Mouse (Mus musculus): ENCODE results near the gene Tomt.
"Not testable (repeated sequence)": the region's sequence is repeated elsewhere in the genome, so short reads cannot be mapped to it uniquely, and the experiment has no call there.

Tomt gene

GRCm38 (mm10) chr7:101906287-101906681 is at the start of gene Tomt:
Tomt (minus strand) TSS chr7:101906359.
- DNase-seq, result no peak

DNA sequence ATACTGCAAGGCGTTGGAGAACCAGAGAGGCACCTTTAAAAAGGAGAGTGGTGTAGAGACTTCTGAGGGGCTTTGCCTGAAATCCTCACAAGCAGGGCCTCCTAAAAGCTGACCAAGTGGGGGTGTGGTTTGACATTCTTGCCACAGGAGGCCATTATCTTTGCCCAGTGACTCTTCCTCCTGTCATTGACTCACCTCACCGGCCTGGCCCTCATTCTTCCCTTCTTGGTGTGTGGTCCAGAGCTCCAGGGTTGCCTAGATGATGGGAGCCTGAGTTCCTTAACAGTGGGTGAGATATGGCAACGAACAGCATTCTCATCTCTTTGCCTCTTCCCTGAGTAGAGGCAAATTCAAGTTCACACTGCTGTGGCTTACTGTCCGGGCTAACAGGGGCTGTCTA is 49.7 kb upstream of the Tomt start:
- no peak for DNase-seq

DNA sequence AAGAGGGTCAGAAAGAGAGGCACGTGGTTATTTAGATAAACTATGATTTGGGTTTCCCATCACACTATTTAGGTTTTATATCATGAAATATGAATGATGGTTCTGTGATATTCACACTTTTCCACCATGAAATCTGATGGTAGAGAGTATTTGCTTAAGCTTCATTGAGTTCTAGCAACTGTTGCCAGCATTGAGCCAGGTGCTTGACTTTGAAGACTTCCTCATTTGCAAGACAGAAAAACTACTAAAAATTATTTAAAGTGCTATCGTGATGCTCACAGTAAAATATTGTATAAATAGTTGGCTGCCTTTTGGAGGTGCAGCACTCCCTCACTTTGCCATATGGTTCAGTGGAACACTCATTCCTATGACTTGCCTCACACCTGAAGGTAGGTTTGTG is 49.1 kb upstream of the Tomt start:
- DNase-seq, result no peak

DNA sequence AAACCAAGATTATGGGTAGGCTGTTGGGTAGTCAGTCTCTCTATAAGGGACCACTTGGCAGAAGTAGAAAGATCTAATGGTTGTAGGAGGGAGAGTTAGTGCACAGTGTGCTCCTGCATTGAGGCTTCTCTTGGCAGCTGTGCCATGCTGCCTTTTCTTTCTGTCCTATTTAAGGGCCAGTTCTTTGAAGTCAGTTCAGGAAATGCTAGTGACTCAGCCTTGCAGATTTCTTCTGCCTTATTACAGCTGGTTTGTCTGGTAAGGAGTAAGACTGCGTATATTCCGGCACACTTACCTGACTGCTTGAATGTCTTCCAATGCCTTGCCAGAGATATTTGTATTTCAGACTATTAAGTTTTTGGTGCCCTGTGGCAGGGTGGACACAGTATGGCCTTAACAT is 48.0 kb upstream of the Tomt start:
- no peak for DNase-seq

GRCm38 (mm10) chr7:101952098-101952497 is 45.9 kb upstream of the Tomt start:
- DNase-seq, result no peak

DNA sequence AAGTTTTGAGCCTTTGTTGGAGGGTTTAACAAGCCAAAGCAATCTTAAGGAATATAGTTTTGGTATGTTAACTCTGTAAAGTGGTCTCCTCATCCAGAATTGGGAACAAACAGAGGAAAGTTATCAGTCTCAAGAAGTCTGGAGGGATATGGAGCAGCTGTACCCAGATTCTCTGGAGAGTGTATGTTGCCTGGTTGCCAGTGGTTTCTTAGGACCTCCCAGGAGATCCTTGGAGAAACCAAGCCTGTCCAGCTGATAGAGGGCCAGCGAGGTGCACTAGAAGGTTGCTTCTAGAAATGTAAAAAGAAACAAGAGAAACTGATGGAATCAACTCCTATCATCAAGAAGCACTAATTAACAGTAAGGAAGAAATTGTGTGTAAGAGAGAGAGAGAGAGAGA is 45.5 kb upstream of the Tomt start:
- no peak for DNase-seq

DNA sequence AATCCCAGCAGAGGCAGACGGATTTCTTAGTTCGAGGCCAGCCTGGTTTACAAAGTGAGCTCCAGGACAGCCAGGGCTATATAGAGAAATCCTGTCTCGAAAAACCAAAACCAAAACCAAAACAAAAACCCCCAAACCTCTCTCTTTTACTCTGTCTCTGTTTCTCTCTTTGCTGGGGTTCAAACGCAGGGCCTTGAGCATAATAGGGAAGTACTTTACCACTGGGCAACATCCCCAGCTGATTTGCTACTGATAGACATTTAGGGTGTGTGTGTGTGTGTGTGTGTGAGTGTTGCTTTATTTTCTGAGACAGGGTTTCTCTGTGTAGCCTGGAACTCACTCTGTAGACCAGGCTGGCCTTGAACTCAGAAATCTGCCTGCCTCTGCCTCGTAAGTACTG is 42.8 kb upstream of the Tomt start:
- DNase-seq, result not testable (repeated sequence)

GRCm38 (mm10) chr7:101939758-101940157 is 33.6 kb upstream of the Tomt start:
- no peak for DNase-seq

GRCm38 (mm10) chr7:101938348-101938747 is 32.2 kb upstream of the Tomt start:
- no peak for DNase-seq

DNA sequence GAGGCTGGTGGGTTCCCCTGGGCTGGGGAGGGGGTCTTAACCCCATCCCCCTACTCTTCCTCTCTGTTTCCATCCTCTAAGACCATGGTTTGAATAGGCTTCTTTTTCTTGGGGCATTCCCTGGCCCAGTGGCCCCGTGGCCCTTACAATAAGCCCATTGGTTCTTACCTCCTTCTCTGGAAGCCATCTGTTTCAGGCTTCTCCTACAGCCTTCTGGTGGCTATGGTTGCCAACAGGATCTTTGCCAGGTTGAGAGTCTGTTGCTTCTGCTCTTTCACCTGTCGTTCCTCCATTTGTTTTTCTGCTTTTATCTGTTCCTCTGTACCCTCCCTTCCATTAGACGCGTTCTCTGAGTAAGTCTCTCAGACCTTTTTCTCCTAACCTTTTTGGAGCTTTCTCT is 31.4 kb upstream of the Tomt start:
- DNase-seq, result no peak

DNA sequence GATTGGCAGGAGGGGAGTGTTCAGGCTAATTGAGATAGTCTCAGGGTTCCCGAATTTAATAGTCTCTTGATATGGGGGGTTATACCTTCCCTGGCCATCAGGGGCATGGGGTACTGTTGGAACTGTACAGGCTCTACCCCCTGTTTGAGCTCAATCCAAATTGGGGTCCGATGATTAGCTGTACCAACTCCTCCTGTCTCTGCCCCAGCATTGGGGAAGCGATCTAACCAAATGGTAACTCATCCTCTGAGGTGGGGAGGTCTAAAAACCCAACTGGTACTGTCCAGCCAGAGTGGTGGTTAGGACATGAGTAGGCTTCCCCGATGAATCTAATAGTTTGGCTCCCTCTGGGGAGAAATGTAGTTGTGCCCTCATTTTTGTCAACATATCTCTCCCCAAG is 30.8 kb upstream of the Tomt start:
- DNase-seq, result no peak

GRCm38 (mm10) chr7:101935957-101936356 is 29.8 kb upstream of the Tomt start:
- no peak for DNase-seq

DNA sequence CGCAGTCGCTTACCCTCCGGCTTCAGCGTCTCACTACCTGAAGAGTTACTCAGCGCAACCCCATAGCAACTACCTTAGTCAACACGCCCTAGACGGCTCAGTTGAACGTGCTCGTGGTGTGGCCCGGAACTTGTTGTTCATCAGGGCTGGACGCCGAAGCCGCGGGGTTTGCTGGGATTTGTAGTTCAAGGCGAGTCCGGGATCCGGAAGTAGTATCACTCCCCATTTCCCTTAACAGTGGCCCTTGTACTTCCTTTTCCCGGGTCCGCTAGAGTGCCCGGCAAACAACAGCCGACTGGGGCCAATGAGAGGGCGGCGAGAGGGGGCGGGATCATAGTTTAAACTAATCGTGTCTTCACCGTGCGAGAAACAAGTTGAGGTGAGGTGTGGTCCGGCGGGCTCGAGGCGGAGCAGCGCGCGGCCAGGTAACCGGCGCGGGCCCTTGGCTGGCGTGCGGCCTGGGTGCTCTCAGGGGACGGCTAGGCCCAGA is 27.6 kb upstream of the Tomt start, which contains the start of the genes Lrrc51 and Numa1:
TSS of gene Lrrc51 (minus strand) at position 145 of the 490 bp plus-strand sequence.
TSS of gene Numa1 (plus strand) at position 361 of the 490 bp plus-strand sequence.
- DNase-seq, result peak; percentile 90 to 94

- DNase-seq, result no peak
These were observed 27.1 kb upstream of the Tomt start for GRCm38 (mm10) chr7:101933300-101933699.

DNA sequence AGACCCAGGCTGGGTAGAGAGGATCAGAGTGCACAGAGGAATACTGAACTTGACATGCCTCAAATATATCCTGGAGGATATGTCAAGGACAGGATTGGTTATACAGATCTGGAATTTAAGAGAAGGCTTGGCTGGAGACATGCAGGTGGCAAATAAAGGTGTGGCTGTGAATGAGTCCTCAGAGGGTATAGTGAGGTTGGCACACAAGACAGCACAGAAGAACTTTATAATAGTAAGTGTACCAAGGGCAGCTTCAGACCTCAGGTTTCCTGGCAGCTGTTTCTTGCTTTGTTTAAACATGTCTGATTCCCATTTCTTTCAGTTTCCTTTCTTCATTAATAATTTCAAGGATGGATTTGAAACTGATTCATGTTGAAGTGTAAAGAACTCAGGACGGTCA is 26.4 kb upstream of the Tomt start:
- DNase-seq, result no peak

DNA sequence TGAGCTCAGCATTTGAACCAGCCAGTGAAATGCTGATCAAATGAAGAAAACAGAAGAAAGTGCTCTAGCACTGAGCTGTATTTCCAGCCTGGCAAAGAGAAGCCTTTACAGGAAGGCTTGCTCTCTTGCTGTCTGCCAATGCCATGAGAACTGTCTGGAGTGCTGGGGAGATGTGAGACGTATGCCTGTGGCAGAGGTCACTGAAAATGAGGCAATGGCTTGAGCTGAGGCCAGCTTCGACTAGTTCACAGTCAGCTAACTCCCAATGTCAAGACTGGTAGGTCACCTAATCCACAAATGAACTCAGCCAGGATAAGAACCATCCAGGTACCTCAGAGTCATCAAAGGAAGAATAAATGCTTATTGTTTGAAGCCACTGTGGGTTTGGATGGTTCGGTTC is 21.9 kb upstream of the Tomt start:
- no peak for DNase-seq

DNA sequence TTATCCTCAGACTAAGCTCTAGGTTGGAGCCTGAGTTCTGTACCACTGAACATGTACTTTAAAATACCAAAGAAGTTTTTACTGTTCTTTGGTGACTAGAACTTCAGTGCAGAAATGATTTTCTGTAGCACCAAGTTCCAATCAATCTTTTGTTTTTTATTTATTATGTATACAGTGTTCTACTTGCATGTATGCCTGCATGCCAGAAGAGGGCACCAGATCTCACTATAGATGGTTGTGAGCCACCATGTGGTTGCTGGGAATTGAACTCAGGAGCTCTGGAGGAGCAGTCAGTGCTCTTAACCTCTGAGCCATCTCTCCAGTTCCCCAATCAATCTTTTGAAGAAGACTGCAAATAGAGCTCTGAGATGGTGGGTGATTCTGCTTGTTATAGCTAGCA is 19.7 kb upstream of the Tomt start:
- DNase-seq, result not testable (repeated sequence)

- DNase-seq, result peak in 1 of 2 experiments; percentile 68
These were observed 11.9 kb upstream of the Tomt start for GRCm38 (mm10) chr7:101918071-101918470.

DNA sequence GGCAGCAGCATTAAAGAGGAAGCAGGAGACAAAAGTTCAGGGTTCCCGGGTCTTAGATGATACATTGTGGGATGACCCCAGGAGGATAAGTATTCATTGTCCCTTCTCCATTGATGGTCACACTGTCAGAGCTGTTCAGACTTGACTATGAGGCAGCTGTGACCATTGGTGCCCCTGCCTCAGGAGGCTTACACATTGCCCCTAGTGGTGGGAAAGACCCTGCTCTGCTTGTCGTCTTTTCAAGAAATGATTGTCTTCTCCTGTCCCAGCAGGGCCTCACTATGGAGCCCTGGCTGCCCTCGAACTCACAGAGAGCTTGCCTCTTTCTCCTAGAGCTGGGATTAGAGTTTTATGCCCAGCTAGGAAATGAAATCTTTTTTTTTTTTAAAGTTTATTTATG is 5.8 kb upstream of the Tomt start:
- DNase-seq, result no peak

DNA sequence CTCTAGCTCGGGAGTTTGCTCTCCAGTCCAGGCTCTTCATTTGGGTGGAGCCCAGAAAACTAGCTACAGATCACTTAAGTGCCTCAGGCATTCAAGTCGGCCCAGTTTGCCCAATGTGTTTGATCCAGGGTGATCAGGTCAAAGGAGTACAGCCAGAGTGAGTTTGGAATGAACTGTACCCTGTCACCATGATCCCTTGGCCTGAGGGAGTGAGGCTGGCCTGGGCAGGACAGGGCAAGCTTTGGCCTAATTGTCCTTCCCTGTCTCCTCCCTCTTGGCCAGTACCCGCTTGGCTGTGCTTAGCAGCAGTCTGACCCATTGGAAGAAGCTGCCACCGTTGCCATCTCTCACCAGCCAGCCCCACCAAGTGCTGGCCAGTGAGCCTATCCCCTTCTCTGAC is 4.0 kb upstream of the Tomt start:
- DNase-seq, result no peak

DNA sequence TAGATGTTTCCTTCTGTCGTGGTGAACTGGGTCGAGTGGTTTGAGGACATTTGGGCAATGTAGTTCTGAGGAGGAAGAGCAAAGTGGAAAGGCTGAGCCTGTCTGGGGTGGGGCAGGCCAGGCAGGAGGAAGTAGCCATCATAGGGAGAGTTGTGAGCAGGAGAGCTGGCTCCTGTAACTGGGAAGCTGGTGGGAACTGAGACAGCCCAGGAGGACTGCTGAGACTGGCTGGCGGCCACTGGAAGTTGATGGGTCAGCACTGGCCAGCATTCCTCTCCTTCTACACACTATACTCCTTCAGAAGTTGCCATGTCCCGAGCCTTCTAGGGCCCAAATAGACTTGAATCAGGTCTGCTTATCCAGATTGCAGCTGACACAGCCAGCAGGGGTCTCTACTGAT is 2.2 kb upstream of the Tomt start:
- DNase-seq, result no peak

DNA sequence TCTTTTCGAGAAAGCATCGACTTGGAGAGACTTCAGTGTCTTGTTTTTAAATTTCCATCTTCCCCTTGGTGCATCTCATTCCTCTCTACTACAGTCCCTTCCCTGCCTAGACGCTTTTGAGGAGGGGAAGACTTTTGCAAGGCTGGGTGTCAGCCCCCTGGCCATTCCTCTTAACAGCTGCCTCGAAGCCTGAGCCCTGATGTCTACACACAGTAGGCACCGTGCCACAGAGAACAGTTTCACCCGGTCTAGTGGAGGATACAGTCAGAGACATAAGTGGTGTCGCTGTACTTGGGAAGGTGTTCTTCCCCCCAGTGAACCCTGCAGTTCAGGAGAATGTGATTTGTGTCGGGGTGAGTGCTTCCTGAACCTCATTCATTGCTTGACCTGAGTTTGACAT is 537 bp upstream of the Tomt start:
- DNase-seq, result no peak

- peak; percentile 97 to 98 for DNase-seq
These were observed 435 bp downstream of the Tomt start, which contains the start of gene Lamtor1 for GRCm38 (mm10) chr7:101905561-101906286. Lamtor1 (plus strand) TSS chr7:101905904.

GRCm38 (mm10) chr7:101902846-101903245 is 3.3 kb downstream of the Tomt start:
- DNase-seq, result no peak

- DNase-seq, result no peak
These were observed 4.2 kb downstream of the Tomt start for GRCm38 (mm10) chr7:101901969-101902368.
